Mouse (Mus musculus): ENCODE measurements around the gene Srsf7. TPM values are rescaled to one million over a fixed set of nuclear protein-coding genes. Genes with fewer than 3 reads are reported as not detected.
A peak's percentile ranks its signal among the peaks of the same experiment; 100 is the strongest.

Srsf7 gene
- 36.9 and 39.0 TPM in 2 replicates for polyA plus RNA-seq (2012; rRNA removed)

DNA sequence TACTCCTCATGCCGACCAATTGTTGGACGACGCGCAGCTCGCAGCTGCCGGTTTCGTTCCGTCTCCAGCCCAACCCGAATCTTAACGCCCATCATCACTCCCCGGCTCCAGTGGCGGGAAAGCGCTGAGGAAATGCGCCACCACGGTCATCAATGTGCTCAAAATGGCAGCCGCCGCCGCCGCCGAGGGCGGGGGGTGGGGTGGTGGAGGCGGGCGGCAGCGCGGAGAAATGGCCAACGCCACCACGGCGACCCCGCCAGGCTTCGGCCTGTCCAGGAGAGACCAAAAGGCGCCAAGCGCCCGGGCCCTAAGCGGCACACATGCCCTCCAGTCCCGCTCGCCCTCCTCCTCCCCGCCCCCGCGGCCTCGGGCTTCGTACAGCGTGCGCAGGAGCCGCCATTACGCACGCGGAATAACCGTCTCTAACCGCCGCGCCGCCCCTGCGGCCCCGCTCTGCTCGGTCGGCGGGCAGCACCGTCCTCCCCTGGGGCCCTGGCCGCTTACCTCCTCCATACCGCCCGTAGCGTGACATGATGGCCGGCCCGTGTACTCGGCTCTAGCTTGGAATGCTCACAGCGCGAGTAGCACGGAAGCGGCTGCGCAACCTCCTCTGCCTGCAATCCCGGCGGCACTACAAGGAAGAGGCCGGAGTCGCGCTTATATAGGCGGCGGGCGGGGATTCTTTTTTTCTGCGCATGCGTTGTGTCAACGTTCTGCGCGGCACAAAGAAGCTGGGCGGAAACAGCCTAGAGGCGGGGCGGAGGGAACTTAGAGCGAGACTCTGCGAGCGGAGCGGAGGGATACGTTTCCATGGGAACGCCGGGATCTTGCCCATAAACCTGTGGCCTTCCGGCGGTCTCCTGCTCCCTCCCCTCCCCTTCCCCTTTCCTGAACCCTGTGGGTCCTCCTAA lies at the start of gene Srsf7, which contains the start of gene Ttc39d:
Srsf7 (minus strand) TSS at position 637 of the 911 bp plus-strand sequence.
Ttc39d (plus strand) TSS at position 790 of the 911 bp plus-strand sequence.
- peak within 1 kb of the TSS; percentile 100 for H3K4me3 ChIP-seq (ENCODE audit: extremely low read depth, insufficient read depth, insufficient read length)
- under 1% methylated on average over 92 of the region's 95 CpGs for WGBS
- no peaks in the 10 kb centered on the region for H3K27me3 ChIP-seq (ENCODE audit: control insufficient read depth, insufficient read depth, low read length)
- H3K27ac ChIP-seq (ENCODE audit: insufficient read depth, low read length): peak within 1 kb of the TSS; percentile 99
- H3K4me1 ChIP-seq (ENCODE audit: control insufficient read depth, insufficient read depth, insufficient read length): no peaks in the 10 kb centered on the region
- peak; percentile 100 for TF ChIP-seq POLR2A (IDR thresholded peaks at IDR 0.05; ENCODE audit: low read depth, low read length)
- no peak for TF ChIP-seq CTCF (IDR thresholded peaks at IDR 0.05; ENCODE audit: extremely low read depth, insufficient read depth, insufficient read length, insufficient replicate concordance)
- peaks cover 20% of the 10 kb centered on the region for H3K36me3 ChIP-seq (ENCODE audit: control insufficient read depth, insufficient read depth, low read length)
- DNase-seq (ENCODE audit: low read depth in 1 of 2, low spot score in 2 of 2): peak; percentile 93 to 94

- H3K4me1 ChIP-seq (ENCODE audit: control insufficient read depth, insufficient read depth, insufficient read length): peaks cover 4% of the 10 kb centered on the region; the same call in 1 of the 2 replicates
- DNase-seq (ENCODE audit: low read depth in 1 of 2, low spot score in 2 of 2): no peak
Observed at GRCm38 (mm10) chr17:80255208-80255607, 48.1 kb upstream of the Srsf7 start.

DNA sequence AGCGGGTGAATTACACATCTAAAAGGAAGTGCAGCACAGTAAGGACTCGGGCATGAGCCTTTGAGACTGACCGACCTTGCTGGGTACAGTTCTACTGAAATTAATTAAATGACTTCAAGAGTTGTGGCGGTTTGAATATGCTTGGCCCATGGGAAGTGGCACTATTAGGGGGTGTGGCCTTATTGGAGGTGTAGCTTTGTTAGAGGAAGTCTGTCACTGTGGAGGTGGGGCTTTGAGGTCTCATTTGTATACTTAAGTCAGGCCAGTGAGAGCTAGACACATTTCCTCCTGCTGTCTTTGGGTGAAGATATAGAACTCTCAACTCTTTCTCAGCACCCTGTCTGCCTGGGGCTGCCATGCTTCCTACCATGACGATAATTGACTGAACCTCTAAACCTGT lies 47.3 kb upstream of the Srsf7 start:
- no peak for TF ChIP-seq CTCF (IDR thresholded peaks at IDR 0.05; ENCODE audit: extremely low read depth, insufficient read depth, insufficient read length, insufficient replicate concordance)
- TF ChIP-seq POLR2A (IDR thresholded peaks at IDR 0.05; ENCODE audit: low read depth, low read length): no peak
- no peaks in the 10 kb centered on the region for H3K27me3 ChIP-seq (ENCODE audit: control insufficient read depth, insufficient read depth, low read length)
- H3K36me3 ChIP-seq (ENCODE audit: control insufficient read depth, insufficient read depth, low read length): peaks cover 39% of the 10 kb centered on the region
- WGBS: 95% methylated on average over 5 of the region's 5 CpGs
- no peak overlapping the region for H3K27ac ChIP-seq (ENCODE audit: insufficient read depth, low read length)
- no peak overlapping the region for H3K4me3 ChIP-seq (ENCODE audit: extremely low read depth, insufficient read depth, insufficient read length)
- DNase-seq (ENCODE audit: low read depth in 1 of 2, low spot score in 2 of 2): no peak
- H3K4me1 ChIP-seq (ENCODE audit: control insufficient read depth, insufficient read depth, insufficient read length): peaks cover 4% of the 10 kb centered on the region; the same call in 1 of the 2 replicates

More at GRCm38 (mm10) chr17:80255208-80255607, 48.1 kb upstream of the Srsf7 start:
- Histone ChIP-seq H3K36me3 (ENCODE audit: control insufficient read depth, insufficient read depth, low read length) (peaks cover 37% of the 10 kb centered on the region), H3K27me3 (ENCODE audit: control insufficient read depth, insufficient read depth, low read length) (no peaks in the 10 kb centered on the region), H3K4me3 (ENCODE audit: extremely low read depth, insufficient read depth, insufficient read length) (no peak overlapping the region), H3K27ac (ENCODE audit: insufficient read depth, low read length) (no peak overlapping the region)
- WGBS: 89% methylated on average over 13 of the region's 13 CpGs
- TF ChIP-seq CTCF (IDR thresholded peaks at IDR 0.05; ENCODE audit: extremely low read depth, insufficient read depth, insufficient read length, insufficient replicate concordance): no peak
- no peak for TF ChIP-seq POLR2A (IDR thresholded peaks at IDR 0.05; ENCODE audit: low read depth, low read length)

DNA sequence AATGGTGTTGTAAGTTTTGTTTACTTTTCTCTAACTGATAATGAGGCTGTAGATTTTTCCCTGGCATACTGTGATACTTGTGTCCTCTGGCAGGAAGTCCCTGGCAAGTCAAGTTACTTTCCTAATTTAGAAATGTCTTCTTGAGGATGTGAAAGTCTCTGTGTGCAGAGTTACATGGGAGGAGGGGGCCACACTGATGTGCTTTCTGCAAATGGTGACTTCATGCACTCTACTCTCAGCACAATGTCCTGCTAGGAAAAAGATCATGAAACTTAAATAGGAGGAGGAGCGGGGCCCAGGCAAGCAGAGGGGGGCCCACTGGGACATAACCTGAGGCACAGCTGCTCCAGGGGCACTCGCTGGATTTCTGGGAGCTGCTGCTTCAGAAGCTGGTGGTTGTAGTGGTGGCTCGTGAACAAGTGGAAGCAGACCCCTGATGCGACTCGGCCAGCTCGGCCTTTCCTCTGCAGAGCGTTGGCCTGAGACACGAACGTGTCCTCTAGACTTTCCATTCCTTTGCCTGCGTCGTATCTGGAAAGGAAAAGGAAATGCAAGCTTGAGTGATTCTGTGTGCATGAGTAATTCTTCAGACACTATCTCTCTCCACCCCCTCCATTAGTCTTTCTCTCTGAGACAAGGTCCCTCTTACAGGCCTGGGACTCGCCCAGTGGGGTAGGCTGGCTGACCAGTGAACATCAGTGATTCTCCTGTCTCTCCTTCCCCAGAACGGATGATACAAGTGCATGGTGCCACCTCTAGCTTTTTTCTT lies 45.8 kb upstream of the Srsf7 start:
- Histone ChIP-seq H3K36me3 (ENCODE audit: control insufficient read depth, insufficient read depth, low read length) (peaks cover 39% of the 10 kb centered on the region), H3K27me3 (ENCODE audit: control insufficient read depth, insufficient read depth, low read length) (no peaks in the 10 kb centered on the region), H3K4me3 (ENCODE audit: extremely low read depth, insufficient read depth, insufficient read length) (no peak overlapping the region), H3K4me1 (ENCODE audit: control insufficient read depth, insufficient read depth, insufficient read length) (peaks cover 4% of the 10 kb centered on the region; the same call in 1 of the 2 replicates), H3K27ac (ENCODE audit: insufficient read depth, low read length) (peak overlapping the region; percentile 36; the same call in 1 of the 2 replicates)
- WGBS: 36% methylated on average over 13 of the region's 13 CpGs
- TF ChIP-seq POLR2A (IDR thresholded peaks at IDR 0.05; ENCODE audit: low read depth, low read length) (no peak), CTCF (IDR thresholded peaks at IDR 0.05; ENCODE audit: extremely low read depth, insufficient read depth, insufficient read length, insufficient replicate concordance) (no peak)
- DNase-seq (ENCODE audit: low read depth in 1 of 2, low spot score in 2 of 2): no peak

- no peak for TF ChIP-seq CTCF (IDR thresholded peaks at IDR 0.05; ENCODE audit: extremely low read depth, insufficient read depth, insufficient read length, insufficient replicate concordance)
- TF ChIP-seq POLR2A (IDR thresholded peaks at IDR 0.05; ENCODE audit: low read depth, low read length): no peak
Observed at GRCm38 (mm10) chr17:80243116-80243515, 36.0 kb upstream of the Srsf7 start.

DNA sequence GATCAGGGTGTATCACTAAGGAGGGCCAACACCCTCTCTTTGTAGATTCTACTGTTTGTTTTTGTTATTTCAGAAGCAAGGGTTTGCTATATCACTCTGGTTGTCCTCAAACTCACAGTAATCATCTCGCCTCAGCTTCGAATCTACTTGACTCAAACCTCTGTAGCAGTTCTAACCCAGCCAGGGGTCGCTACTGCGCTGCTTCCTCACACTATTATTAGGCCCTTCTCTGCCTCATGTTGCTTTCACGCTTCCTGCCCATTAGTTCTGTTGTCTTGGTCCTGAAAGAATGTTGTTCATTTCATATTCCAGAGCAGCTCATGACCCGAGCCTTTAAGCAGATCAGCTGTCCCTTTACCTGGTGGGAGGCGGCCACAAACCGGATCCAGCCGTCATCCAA lies 34.5 kb upstream of the Srsf7 start:
- Histone ChIP-seq H3K27me3 (ENCODE audit: control insufficient read depth, insufficient read depth, low read length) (no peaks in the 10 kb centered on the region), H3K36me3 (ENCODE audit: control insufficient read depth, insufficient read depth, low read length) (peaks cover 27% of the 10 kb centered on the region), H3K4me3 (ENCODE audit: extremely low read depth, insufficient read depth, insufficient read length) (no peak overlapping the region), H3K27ac (ENCODE audit: insufficient read depth, low read length) (no peak overlapping the region), H3K4me1 (ENCODE audit: control insufficient read depth, insufficient read depth, insufficient read length) (no peaks in the 10 kb centered on the region)
- 91% methylated on average over 9 of the region's 9 CpGs for WGBS
- DNase-seq (ENCODE audit: low read depth in 1 of 2, low spot score in 2 of 2): no peak
- TF ChIP-seq POLR2A (IDR thresholded peaks at IDR 0.05; ENCODE audit: low read depth, low read length) (no peak), CTCF (IDR thresholded peaks at IDR 0.05; ENCODE audit: extremely low read depth, insufficient read depth, insufficient read length, insufficient replicate concordance) (no peak)

More at GRCm38 (mm10) chr17:80243116-80243515, 36.0 kb upstream of the Srsf7 start:
- WGBS: 91% methylated on average over 13 of the region's 13 CpGs
- Histone ChIP-seq H3K4me1 (ENCODE audit: control insufficient read depth, insufficient read depth, insufficient read length) (no peaks in the 10 kb centered on the region), H3K4me3 (ENCODE audit: extremely low read depth, insufficient read depth, insufficient read length) (no peak overlapping the region), H3K36me3 (ENCODE audit: control insufficient read depth, insufficient read depth, low read length) (peaks cover 31% of the 10 kb centered on the region), H3K27ac (ENCODE audit: insufficient read depth, low read length) (no peak overlapping the region), H3K27me3 (ENCODE audit: control insufficient read depth, insufficient read depth, low read length) (no peaks in the 10 kb centered on the region)
- no peak for DNase-seq (ENCODE audit: low read depth in 1 of 2, low spot score in 2 of 2)

Measured in spleen, adult 2 months (tissue).